Mouse (Mus musculus) embryonic facial prominence, embryonic 10.5 days (tissue): ENCODE data around the gene Fibin. TPM values are rescaled to one million over a fixed set of nuclear protein-coding genes. Genes with fewer than 3 reads are reported as not detected.

ENCODE experiments used
- DNase-seq: peaks from one replicate; pipeline ENCODE4 v3.0.0-alpha.2; 2017; ENCODE audit warnings: low spot score
- H3K27ac ChIP-seq: fragments of 300-500 bp; sonication (generic); replicated peaks from 2 replicates; pipeline ENCODE4 v1.5.1; 2016; ENCODE audit warnings: mild to moderate bottlenecking
- H3K27me3 ChIP-seq: fragments of 300-500 bp; sonication (generic); replicated peaks from 2 replicates; pipeline ENCODE4 v1.6.1; 2016; ENCODE audit warnings: low read depth, mild to moderate bottlenecking; ENCODE audit not compliant: poor library complexity, severe bottlenecking
- H3K36me3 ChIP-seq: fragments of 300-500 bp; sonication (generic); replicated peaks from 2 replicates; pipeline ENCODE4 v1.6.1; 2016; ENCODE audit warnings: mild to moderate bottlenecking, moderate library complexity
- H3K4me1 ChIP-seq: fragments of 300-500 bp; sonication (generic); 2 replicates; pipeline ENCODE4 v1.6.1; 2016
- H3K4me3 ChIP-seq: fragments of 300-500 bp; sonication (generic); 2 replicates; pipeline ENCODE4 v1.5.1; 2016; ENCODE audit warnings: mild to moderate bottlenecking, moderate library complexity
- H3K9me3 ChIP-seq: fragments of 300-500 bp; sonication (generic); 2 replicates; pipeline ENCODE4 v1.6.1; 2016; ENCODE audit warnings: mild to moderate bottlenecking
- WGBS: fragments of 180-500 bp; shearing (Covaris S2); methylation state at CpG from one replicate; pipeline ENCODE4 v1.1.7; 2016; 5-methylcytosine and 5-hydroxymethylcytosine counted together
- polyA plus RNA-seq: library from polyadenylated mRNA; unstranded; fragments of >200 nt; fragmentation: Nextera tagmentation; extraction: Ambion mirVana; gene quantifications from 2 replicates; pipeline ENCODE4 v1.2.1, GENCODE M21; 2016

Fibin gene
- 1.7 and 4.7 TPM in 2 replicates for polyA plus RNA-seq

- Histone ChIP-seq H3K9me3 (no peaks in the 10 kb centered on the region), H3K4me1 (peaks cover 19% of the 10 kb centered on the region), H3K27me3 (peaks cover 13% of the 10 kb centered on the region), H3K36me3 (no peaks in the 10 kb centered on the region), H3K27ac (peak within 1 kb of the TSS; percentile 83), H3K4me3 (peak within 1 kb of the TSS; percentile 63)
- DNase-seq: peak; percentile 72
- WGBS: 1% methylated on average over 33 of the region's 33 CpGs
Measured at GRCm38 (mm10) chr2:110362432-110363283, at the start of gene Fibin. Gene Fibin, minus strand, starts transcription at chr2:110363183.

- Histone ChIP-seq H3K4me3 (no peak overlapping the region), H3K27ac (no peak overlapping the region), H3K36me3 (no peaks in the 10 kb centered on the region), H3K27me3 (no peaks in the 10 kb centered on the region), H3K9me3 (no peaks in the 10 kb centered on the region), H3K4me1 (no peaks in the 10 kb centered on the region)
- WGBS: 92% methylated on average over 3 of the region's 3 CpGs
- DNase-seq: no peak
Measured at GRCm38 (mm10) chr2:110411428-110411827, 48.4 kb upstream of the Fibin start.

GRCm38 (mm10) chr2:110408757-110409156, 45.8 kb upstream of the Fibin start:
- Histone ChIP-seq H3K27ac (no peak overlapping the region), H3K4me1 (no peaks in the 10 kb centered on the region), H3K27me3 (no peaks in the 10 kb centered on the region), H3K4me3 (no peak overlapping the region), H3K9me3 (no peaks in the 10 kb centered on the region), H3K36me3 (no peaks in the 10 kb centered on the region)
- no peak for DNase-seq

GRCm38 (mm10) chr2:110392714-110393336, 29.8 kb upstream of the Fibin start:
- DNase-seq: no peak
- no peaks in the 10 kb centered on the region for H3K36me3 ChIP-seq
- H3K4me1 ChIP-seq: peaks cover 5% of the 10 kb centered on the region; the same call in 1 of the 2 replicates
- H3K27ac ChIP-seq: no peak overlapping the region
- 83% methylated on average over 4 of the region's 4 CpGs for WGBS
- H3K9me3 ChIP-seq: no peaks in the 10 kb centered on the region
- no peaks in the 10 kb centered on the region for H3K27me3 ChIP-seq
- no peak overlapping the region for H3K4me3 ChIP-seq

GRCm38 (mm10) chr2:110390736-110391409, 27.9 kb upstream of the Fibin start:
- Histone ChIP-seq H3K27ac (no peak overlapping the region), H3K9me3 (no peaks in the 10 kb centered on the region), H3K36me3 (no peaks in the 10 kb centered on the region), H3K4me1 (no peaks in the 10 kb centered on the region), H3K27me3 (no peaks in the 10 kb centered on the region), H3K4me3 (no peak overlapping the region)
- no peak for DNase-seq
- 79% methylated on average over 5 of the region's 5 CpGs for WGBS

- 50% methylated on average over 2 of the region's 2 CpGs for WGBS
- no peaks in the 10 kb centered on the region for H3K36me3 ChIP-seq
- peaks cover 3% of the 10 kb centered on the region; the same call in 1 of the 2 replicates for H3K4me1 ChIP-seq
- H3K27me3 ChIP-seq: no peaks in the 10 kb centered on the region
- H3K9me3 ChIP-seq: no peaks in the 10 kb centered on the region
- DNase-seq: no peak
- H3K4me3 ChIP-seq: no peak overlapping the region
- no peak overlapping the region for H3K27ac ChIP-seq
Measured at GRCm38 (mm10) chr2:110379811-110380210, 16.8 kb upstream of the Fibin start.

GRCm38 (mm10) chr2:110376660-110377059, 13.7 kb upstream of the Fibin start:
- 86% methylated on average over 1 of the region's 1 CpGs for WGBS
- Histone ChIP-seq H3K27ac (no peak overlapping the region), H3K9me3 (no peaks in the 10 kb centered on the region), H3K4me1 (peaks cover 3% of the 10 kb centered on the region; the same call in 1 of the 2 replicates), H3K36me3 (no peaks in the 10 kb centered on the region), H3K27me3 (no peaks in the 10 kb centered on the region), H3K4me3 (no peak overlapping the region)
- DNase-seq: no peak

- Histone ChIP-seq H3K4me1 (peaks cover 3% of the 10 kb centered on the region; the same call in 1 of the 2 replicates), H3K4me3 (no peak overlapping the region), H3K36me3 (no peaks in the 10 kb centered on the region), H3K27me3 (no peaks in the 10 kb centered on the region), H3K9me3 (no peaks in the 10 kb centered on the region), H3K27ac (no peak overlapping the region)
- WGBS: 94% methylated on average over 1 of the region's 1 CpGs
- no peak for DNase-seq
Measured at GRCm38 (mm10) chr2:110375475-110375874, 12.5 kb upstream of the Fibin start.

GRCm38 (mm10) chr2:110373186-110373585, 10.2 kb upstream of the Fibin start:
- no peak for DNase-seq
- no peaks in the 10 kb centered on the region for H3K36me3 ChIP-seq
- H3K9me3 ChIP-seq: no peaks in the 10 kb centered on the region
- no peak overlapping the region for H3K4me3 ChIP-seq
- no peaks in the 10 kb centered on the region; the same call in 1 of the 2 replicates for H3K4me1 ChIP-seq
- H3K27ac ChIP-seq: no peak overlapping the region
- 53% methylated on average over 2 of the region's 2 CpGs for WGBS
- no peaks in the 10 kb centered on the region for H3K27me3 ChIP-seq

- 85% methylated on average over 1 of the region's 1 CpGs for WGBS
Measured at GRCm38 (mm10) chr2:110367382-110367887, 4.5 kb upstream of the Fibin start.

GRCm38 (mm10) chr2:110365401-110365800, 2.4 kb upstream of the Fibin start:
- peaks cover 13% of the 10 kb centered on the region for H3K27me3 ChIP-seq
- no peaks in the 10 kb centered on the region for H3K9me3 ChIP-seq
- no peak for DNase-seq
- H3K27ac ChIP-seq: no peak overlapping the region
- no peak overlapping the region for H3K4me3 ChIP-seq
- H3K36me3 ChIP-seq: no peaks in the 10 kb centered on the region
- H3K4me1 ChIP-seq: peaks cover 19% of the 10 kb centered on the region

More at GRCm38 (mm10) chr2:110367382-110367887, 4.5 kb upstream of the Fibin start:
- no peak overlapping the region for H3K27ac ChIP-seq
- H3K9me3 ChIP-seq: no peaks in the 10 kb centered on the region
- H3K36me3 ChIP-seq: no peaks in the 10 kb centered on the region
- H3K27me3 ChIP-seq: peaks cover 1% of the 10 kb centered on the region; the same call in 1 of the 2 replicates
- no peak overlapping the region for H3K4me3 ChIP-seq
- DNase-seq: no peak
- peaks cover 14% of the 10 kb centered on the region for H3K4me1 ChIP-seq

GRCm38 (mm10) chr2:110363855-110364254, 872 bp upstream of the Fibin start:
- H3K36me3 ChIP-seq: no peaks in the 10 kb centered on the region
- H3K27me3 ChIP-seq: peaks cover 13% of the 10 kb centered on the region
- DNase-seq: no peak
- no peaks in the 10 kb centered on the region for H3K9me3 ChIP-seq
- H3K4me1 ChIP-seq: peaks cover 19% of the 10 kb centered on the region
- no peak overlapping the region for H3K27ac ChIP-seq
- 83% methylated on average over 3 of the region's 3 CpGs for WGBS
- no peak overlapping the region for H3K4me3 ChIP-seq
